ENCODE assay signal across 9 mouse cellular contexts in the genomic region with DNA sequence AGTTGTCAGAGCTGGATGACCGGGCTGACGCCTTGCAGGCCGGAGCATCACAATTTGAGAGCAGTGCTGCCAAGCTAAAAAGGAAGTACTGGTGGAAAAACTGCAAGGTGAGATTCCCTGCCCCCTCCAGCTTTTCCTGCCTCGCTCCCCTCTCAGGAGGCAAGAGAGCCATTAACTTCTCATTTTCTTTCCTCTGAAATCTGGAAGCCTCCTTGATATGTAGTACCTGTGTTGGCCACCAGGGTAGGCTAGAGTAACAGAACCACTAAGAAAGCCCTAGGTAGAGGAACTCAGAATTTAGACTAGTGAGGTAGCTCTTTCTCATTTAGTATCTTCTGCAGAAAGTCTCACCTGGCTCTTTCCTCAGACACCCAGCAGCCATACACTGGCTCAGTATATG. TPM values are rescaled to one million over a fixed set of nuclear protein-coding genes. Genes with fewer than 3 reads are reported as not detected.
DNase-seq lines count a peak whose midpoint lies in the region; ATAC-seq and TF ChIP-seq lines count a peak whose summit lies in the region.
"Had no signal": no experiment of that assay in that cellular context is flagged by ENCODE, and none has a peak within 500 bp of the region (broad histone marks: within the 10 kb centered on the region; RNA-seq: fewer than 3 reads in every experiment).

No protein-coding gene starts in this region.

- peaks cover 3% of the 10 kb centered on the region; the same call in 1 of the 2 replicates for H3K4me1 ChIP-seq in kidney, adult 2 months (ENCODE audit: control insufficient read depth, insufficient read depth, low read length)
- H3K4me1 ChIP-seq in kidney, embryonic 14.5 days (ENCODE audit: control insufficient read depth, insufficient read depth, low read length) = no peaks in the 10 kb centered on the region

- peak; percentile 76 for DNase-seq in kidney, adult 2 months
- peak; percentile 82 for DNase-seq in ES-CJ7 (ENCODE audit: low read depth, low spot score)
- DNase-seq in c-Kit-positive CD71-positive TER-119-positive erythroid progenitor cells, embryonic 14.5 days (ENCODE audit: low spot score) = peak; percentile 71
- DNase-seq in gastrocnemius, postnatal 14 days = peak; percentile 39
- DNase-seq in left cerebral cortex, postnatal 36 days (ENCODE audit: low spot score in 2 of 2) = peak; percentile 38 to 56
- DNase-seq in retina, postnatal 7 days (ENCODE audit: low read depth, low spot score) = peak; percentile 31
- DNase-seq in ovary, adult 18-20 months (ENCODE audit: low spot score) = no peak

- peak; percentile 40 for TF ChIP-seq CTCF in kidney, adult 2 months (conservative IDR thresholded peaks at IDR 0.05; ENCODE audit: insufficient read depth, insufficient read length, low read depth, low read length)

- no peak for TF ChIP-seq POLR2A in kidney, adult 2 months (IDR thresholded peaks at IDR 0.05; ENCODE audit: low read depth, low read length)

- H3K27ac ChIP-seq in kidney, adult 2 months (ENCODE audit: insufficient read depth, low read depth, low read length) = no peak overlapping the region
- no peak overlapping the region for H3K27ac ChIP-seq in kidney, embryonic 14.5 days (ENCODE audit: low read depth, low read length)

- H3K4me3 ChIP-seq in kidney, adult 2 months (ENCODE audit: insufficient read depth, low read depth, low read length) = no peak overlapping the region
- H3K4me3 ChIP-seq in kidney, embryonic 14.5 days (ENCODE audit: low read length) = no peak overlapping the region
- H3K4me3 ChIP-seq: myocyte had no signal

- no peak overlapping the region for H3K9ac ChIP-seq in kidney, embryonic 14.5 days (ENCODE audit: low read depth, low read length)

- intact Hi-C loops in gastrocnemius, postnatal 14 days (cut with DNase I; ENCODE audit: low total_unique reads) = loop anchor here (10.0 kb wide), 1 partner anchor 146 kb away; no protein-coding TSS in a partner anchor
- intact Hi-C loops in left cerebral cortex, postnatal 36 days (cut with DNase I) = no loop called here

- no peak for ATAC-seq in kidney, embryonic 14.5 days (ENCODE audit: low FRiP score, low TSS enrichment)

- no peaks in the 10 kb centered on the region for H3K9me3 ChIP-seq in kidney, embryonic 14.5 days (ENCODE audit: control insufficient read depth, low read length)

- H3K36me3 ChIP-seq in kidney, adult 2 months (ENCODE audit: control insufficient read depth, insufficient read depth, low read length) = no peaks in the 10 kb centered on the region; the same call in 1 of the 2 replicates
- H3K36me3 ChIP-seq in kidney, embryonic 14.5 days (ENCODE audit: control insufficient read depth, insufficient read depth, low read length) = no peaks in the 10 kb centered on the region

- 79% methylated on average over 4 of the region's 4 CpGs for whole genome bisulfite sequencing in kidney, adult 2 months
- 72% methylated on average over 4 of the region's 4 CpGs for WGBS in kidney, embryonic 14.5 days

- H3K27me3 ChIP-seq in kidney, adult 2 months (replicated peaks; ENCODE audit: control insufficient read depth, insufficient read depth, low read length) = no peaks in the 10 kb centered on the region
- H3K27me3 ChIP-seq in kidney, embryonic 14.5 days (ENCODE audit: control insufficient read depth, insufficient read depth, low read length) = peaks cover 2% of the 10 kb centered on the region

- H3K4me2 ChIP-seq in kidney, embryonic 14.5 days (replicated peaks; ENCODE audit: low read depth, low read length) = no peak overlapping the region

RNA-seq across cellular contexts. Expression of a gene that starts 3.6 kb away (rescaled TPM):
- polyA plus RNA-seq in kidney, adult 2 months (2012; rRNA removed) = 19.1 and 19.8 TPM in 2 replicates
- 2.0 and 3.5 TPM in 2 replicates for polyA plus RNA-seq in kidney, embryonic 14.5 days (2014; fragmentation: Nextera tagmentation; extraction: Ambion mirVana)
- total RNA-seq in gastrocnemius, postnatal 14 days (2021) = 10 to 100 TPM; 10.7 to 11.3 TPM
- total RNA-seq in left cerebral cortex, postnatal 36 days (2021) = 100 to 1,000 TPM; 101 to 114 TPM

RNA-seq across cellular contexts. Expression of a gene that starts 12.7 kb away (rescaled TPM):
- polyA plus RNA-seq in kidney, adult 2 months (2012; rRNA removed) = 16.0 and 16.4 TPM in 2 replicates
- polyA plus RNA-seq in kidney, embryonic 14.5 days (2014; fragmentation: Nextera tagmentation; extraction: Ambion mirVana) = 2.0 and 4.5 TPM in 2 replicates
- total RNA-seq in gastrocnemius, postnatal 14 days (2021) = 1 to 10 TPM; 2.2 to 2.3 TPM
- 1 to 10 TPM; 3.7 to 4.9 TPM for total RNA-seq in left cerebral cortex, postnatal 36 days (2021)

RNA-seq across cellular contexts. Expression of a gene that starts 17.8 kb away (rescaled TPM):
- 0.64 and 7.0 TPM in 2 replicates for polyA plus RNA-seq in kidney, adult 2 months (2012; rRNA removed)
- 1.5 and 2.0 TPM in 2 replicates for polyA plus RNA-seq in kidney, embryonic 14.5 days (2014; fragmentation: Nextera tagmentation; extraction: Ambion mirVana)
- total RNA-seq in gastrocnemius, postnatal 14 days (2021) = under 1 TPM in 1 of 2 experiments, not detected in 1; 0.16 TPM
- not detected for total RNA-seq in left cerebral cortex, postnatal 36 days (2021)

RNA-seq across cellular contexts. Expression of a gene that starts 27.4 kb away (rescaled TPM):
- polyA plus RNA-seq in kidney, adult 2 months (2012; rRNA removed) = 102 and 110 TPM in 2 replicates
- 203 and 238 TPM in 2 replicates for polyA plus RNA-seq in kidney, embryonic 14.5 days (2014; fragmentation: Nextera tagmentation; extraction: Ambion mirVana)
- 100 to 1,000 TPM; 214 to 227 TPM for total RNA-seq in gastrocnemius, postnatal 14 days (2021)
- total RNA-seq in left cerebral cortex, postnatal 36 days (2021) = 10 to 100 TPM; 63.3 to 66.1 TPM

RNA-seq across cellular contexts. Expression of a gene that starts 27.5 kb away (rescaled TPM):
- polyA plus RNA-seq in kidney, adult 2 months (2012; rRNA removed) = 15.6 and 18.7 TPM in 2 replicates
- 99.6 and 150 TPM in 2 replicates for polyA plus RNA-seq in kidney, embryonic 14.5 days (2014; fragmentation: Nextera tagmentation; extraction: Ambion mirVana)
- 10 to 100 TPM; 18.4 to 18.7 TPM for total RNA-seq in gastrocnemius, postnatal 14 days (2021)
- total RNA-seq in left cerebral cortex, postnatal 36 days (2021) = 10 to 100 TPM; 24.2 to 30.2 TPM

Comparison
In these comparisons a context has a peak if more than half of its experiments do, and no peak if none do; other contexts are left out.
1. RNA of a gene that starts 3.6 kb away (total RNA-seq): 101 to 114 TPM in left cerebral cortex, postnatal 36 days; 10.7 to 11.3 TPM in gastrocnemius, postnatal 14 days; every median in the first group is over 4 times any median in the second.